Mouse (Mus musculus): Measurements from ENCODE around the gene Gdf1.

The Gdf1 gene

DNA sequence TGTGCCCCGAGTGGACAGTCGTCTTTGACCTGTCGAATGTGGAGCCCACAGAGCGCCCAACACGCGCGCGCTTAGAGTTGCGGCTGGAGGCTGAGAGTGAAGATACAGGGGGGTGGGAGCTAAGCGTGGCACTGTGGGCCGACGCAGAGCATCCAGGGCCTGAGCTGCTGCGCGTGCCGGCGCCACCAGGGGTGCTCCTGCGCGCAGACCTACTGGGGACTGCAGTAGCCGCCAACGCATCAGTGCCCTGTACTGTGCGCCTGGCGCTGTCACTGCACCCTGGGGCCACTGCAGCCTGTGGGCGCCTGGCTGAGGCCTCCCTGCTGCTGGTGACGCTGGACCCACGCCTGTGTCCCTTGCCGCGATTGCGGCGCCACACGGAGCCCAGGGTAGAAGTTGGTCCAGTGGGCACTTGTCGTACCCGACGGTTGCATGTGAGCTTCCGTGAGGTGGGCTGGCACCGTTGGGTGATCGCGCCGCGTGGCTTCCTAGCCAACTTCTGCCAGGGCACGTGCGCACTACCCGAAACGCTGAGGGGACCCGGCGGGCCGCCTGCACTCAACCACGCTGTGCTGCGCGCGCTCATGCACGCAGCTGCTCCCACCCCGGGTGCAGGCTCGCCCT, 1.2 kb downstream of the Gdf1 start:
- no peak for DNase-seq (ENCODE audit: low spot score)

DNA sequence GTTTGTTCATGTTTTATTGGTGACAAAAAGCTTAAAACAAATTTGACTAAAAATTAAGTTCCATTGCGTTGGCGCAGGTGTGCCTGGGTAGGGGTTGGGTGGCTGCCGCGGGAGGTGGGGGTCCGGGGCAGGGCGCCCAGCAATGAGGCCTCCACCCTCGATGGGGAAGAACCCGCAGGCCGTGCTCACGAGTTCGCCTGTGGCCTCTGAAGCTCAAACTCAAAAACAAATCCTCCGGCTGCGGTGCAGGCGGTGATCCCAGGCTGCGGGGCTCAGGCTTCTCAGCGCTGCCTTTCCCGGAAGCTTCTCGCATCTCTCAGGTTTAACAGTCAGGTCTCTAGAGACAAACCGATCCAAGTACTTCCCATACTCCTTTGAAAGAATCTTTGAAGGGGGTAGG, 1.9 kb downstream of the Gdf1 start:
- DNase-seq (ENCODE audit: low spot score) = no peak

DNA sequence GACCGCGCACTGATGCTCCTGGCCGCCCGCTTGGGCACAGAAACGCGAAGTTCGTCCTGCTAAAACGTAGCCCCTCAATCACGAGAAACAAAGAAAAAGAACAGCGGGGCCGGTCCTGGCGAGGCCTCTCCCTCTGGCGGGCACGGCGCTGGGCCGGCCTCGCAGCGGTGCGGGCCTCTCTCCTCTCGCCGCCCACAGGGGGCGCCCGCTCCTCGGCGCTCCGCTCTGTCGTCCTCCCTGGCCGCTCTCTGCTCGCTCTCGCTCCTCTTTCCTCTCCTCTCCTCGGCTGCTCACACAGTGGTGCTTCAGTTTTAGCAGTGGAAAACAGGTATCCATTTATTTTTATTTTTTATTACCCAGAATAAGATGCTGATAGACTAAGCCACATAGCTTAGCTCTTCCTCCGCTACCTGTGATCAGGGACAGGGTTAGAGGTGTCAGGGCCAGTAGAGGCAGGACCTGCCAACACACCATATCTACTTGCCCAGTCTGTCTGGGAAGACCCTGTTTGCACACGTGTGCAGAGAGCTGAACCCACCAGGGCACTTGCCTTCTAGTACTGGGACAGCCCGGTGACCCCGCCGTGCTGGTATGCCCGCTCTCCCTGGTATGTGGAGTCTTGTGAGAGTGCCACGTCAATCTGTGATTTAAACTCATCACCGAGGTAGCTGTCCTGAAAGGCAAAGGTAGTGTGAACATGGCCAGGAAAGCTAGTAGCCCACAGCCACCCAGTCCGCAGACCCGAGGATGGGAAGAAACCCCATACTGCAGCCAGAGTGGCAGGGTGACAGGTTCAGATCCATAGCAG, 2.7 kb downstream of the Gdf1 start:
- no peak for DNase-seq (ENCODE audit: low spot score)

DNA sequence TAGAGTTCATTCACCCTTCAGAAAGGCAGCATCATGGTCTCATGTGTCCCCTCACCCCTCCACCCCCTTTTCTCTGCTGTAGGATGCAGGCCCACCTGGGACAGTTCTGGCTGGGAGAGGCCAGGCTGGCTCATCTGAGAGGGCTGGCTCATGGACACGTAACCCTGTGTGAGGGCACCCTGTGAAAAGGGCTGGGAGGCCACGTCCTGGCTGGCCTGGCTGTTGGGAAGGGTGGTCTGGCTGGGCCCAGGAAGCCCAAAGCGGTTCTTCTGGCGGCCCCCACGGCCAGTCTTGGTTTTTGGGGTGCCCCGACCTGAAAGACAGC, 3.2 kb downstream of the Gdf1 start:
- DNase-seq (ENCODE audit: low spot score) = no peak

DNA sequence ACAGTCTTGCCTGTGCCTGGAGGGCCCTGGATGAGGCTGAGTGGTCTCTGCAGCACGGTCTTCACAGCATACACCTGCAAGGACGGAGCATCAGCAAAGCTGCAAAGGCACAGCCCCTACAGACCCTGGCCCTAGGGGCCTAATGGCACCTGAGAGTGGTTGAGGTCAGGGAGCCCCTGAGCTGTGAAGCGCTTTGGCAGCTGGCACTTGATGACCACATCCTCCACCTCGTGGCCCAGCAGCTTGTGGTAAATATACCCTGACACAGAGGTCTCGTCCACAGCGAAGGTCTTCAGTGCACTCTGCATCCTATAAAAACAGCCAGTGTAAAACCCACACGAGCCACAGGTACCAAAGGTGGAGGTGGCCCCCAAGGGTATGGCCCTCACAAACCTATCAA, 9.3 kb downstream of the Gdf1 start:
- no peak for DNase-seq (ENCODE audit: low spot score)

DNA sequence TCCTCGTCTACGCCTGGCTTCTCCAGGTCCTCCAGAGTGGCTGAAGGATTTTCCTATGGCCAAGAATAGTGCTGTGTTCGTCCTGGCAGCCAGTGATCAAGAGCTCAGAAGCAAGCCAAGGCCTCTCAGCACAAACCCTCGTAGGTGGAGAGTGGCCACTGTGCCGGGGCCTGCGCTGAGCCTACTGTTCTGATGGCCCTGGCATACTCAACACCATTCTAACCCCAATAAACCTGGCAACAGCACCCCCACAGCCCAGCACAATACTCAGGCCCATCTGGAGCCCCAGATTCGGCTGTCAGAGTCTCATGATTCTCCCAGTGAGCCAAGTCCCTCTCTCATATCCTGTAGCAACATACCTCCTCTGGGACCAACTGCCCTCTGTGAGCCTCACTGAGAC, 11.0 kb downstream of the Gdf1 start:
- DNase-seq (ENCODE audit: low spot score) = no peak

DNA sequence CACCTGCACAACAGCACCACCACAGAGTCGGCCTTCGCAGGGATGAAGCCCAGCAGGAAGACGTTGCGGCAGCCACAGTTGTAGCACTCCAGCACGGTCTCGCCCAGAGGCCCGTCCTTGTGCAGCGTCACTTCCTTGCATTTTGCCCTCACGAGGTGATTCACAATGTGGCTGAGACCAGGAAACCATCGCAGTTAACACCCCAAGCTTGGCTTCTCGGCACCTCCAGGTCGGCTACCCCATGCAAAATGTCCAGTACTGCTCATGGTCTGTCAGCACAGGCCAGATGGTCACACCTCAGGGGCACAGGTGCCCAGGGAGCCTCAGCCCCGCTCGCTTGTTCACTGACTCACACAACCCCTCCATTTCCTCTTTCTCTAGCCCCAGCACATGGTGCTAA, 12.4 kb downstream of the Gdf1 start:
- DNase-seq (ENCODE audit: low spot score) = no peak

GRCm38 (mm10) chr8:70343076-70343475, 13.5 kb downstream of the Gdf1 start:
- DNase-seq (ENCODE audit: low spot score) = no peak

GRCm38 (mm10) chr8:70343696-70344095, 14.1 kb downstream of the Gdf1 start:
- DNase-seq (ENCODE audit: low spot score) = no peak

- no peak for DNase-seq (ENCODE audit: low spot score)
Measured at GRCm38 (mm10) chr8:70344279-70344678, 14.7 kb downstream of the Gdf1 start.

GRCm38 (mm10) chr8:70347443-70347842, 17.8 kb downstream of the Gdf1 start:
- DNase-seq (ENCODE audit: low spot score) = no peak

GRCm38 (mm10) chr8:70347860-70348420, 18.3 kb downstream of the Gdf1 start:
- DNase-seq (ENCODE audit: low spot score) = no peak

GRCm38 (mm10) chr8:70351035-70351999, 21.7 kb downstream of the Gdf1 start:
- DNase-seq (ENCODE audit: low spot score) = no peak

DNA sequence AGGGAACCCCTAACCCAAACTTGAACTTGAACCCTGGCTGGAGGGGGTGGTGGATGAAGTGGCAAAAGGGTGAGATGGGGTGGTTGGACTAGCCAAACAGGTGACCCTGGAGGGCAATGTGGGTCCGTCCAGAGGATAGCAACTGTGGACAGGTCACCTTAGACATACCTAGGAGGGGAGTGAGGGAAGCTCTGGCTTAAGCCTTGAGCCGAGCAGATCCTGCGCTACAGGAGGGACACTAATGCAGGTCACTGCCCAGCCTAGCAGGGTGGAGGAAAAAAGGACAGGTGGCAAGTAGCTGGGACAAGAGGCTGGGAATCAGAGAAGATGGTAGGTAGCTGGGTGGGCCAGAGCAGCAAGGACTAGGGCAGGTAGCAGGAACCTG, 22.4 kb downstream of the Gdf1 start:
- DNase-seq (ENCODE audit: low spot score) = no peak

DNA sequence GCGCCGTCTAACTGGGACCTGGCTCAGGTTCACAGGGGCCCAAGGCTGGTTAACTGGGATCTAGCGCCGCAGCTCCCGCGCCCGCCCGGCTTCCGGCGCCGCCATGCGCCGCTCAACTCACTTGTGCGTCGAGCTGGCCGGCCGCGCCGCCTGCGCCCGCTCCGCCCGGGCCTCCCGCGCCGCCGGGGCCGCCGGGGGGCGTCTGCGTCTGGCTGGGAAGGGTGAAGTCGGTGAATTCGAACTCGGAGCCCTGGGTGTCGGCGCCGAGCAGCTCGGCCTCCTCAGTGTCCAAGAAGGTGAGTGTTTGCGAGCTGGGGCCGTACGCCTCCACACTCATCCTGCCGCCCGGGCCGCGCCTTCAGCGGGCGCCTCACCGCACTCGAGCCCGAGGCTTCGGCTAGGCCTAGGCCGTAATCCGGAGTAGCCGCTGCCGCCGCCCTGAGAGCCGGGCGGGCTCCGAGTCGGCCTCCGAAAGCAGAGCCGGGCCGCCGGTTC, 23.1 kb downstream of the Gdf1 start:
- no peak for DNase-seq (ENCODE audit: low spot score)

DNA sequence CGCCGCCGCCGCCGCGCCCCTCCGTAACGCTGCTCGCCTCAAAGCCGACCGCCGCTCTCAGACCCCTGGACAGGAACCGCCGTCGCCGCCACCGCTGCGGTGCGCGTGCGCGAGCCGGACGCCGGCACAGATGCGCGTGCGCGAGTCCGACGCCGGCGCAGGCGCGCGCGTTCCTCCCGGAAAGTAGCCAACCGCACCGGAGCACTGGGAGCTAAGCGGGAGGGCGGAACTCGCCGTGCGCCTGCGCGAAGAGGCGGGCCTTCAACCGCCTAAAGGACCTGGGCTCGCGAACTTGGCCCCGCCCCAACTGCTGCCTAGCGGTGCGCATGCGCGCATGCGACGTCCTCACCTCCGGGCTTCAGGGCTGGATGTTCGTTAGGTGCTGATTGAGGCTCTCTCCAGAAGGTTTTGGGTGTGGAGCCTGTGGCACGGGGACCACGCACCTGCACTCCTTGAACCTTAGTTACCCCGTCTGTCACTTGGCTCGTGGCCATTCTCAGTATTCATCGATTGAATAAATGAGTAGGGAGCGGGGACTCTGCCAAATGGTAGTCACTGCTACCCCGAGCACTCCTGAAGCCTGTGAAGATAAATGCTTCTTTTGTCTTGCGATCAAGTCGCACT, 23.7 kb downstream of the Gdf1 start, which contains the start of gene Upf1:
Gene Upf1 (minus strand): TSS at position 85 of the 624 bp plus-strand sequence.
- DNase-seq (ENCODE audit: low spot score) = peak; percentile 99

- DNase-seq (ENCODE audit: low spot score) = no peak
Measured at GRCm38 (mm10) chr8:70354004-70354403, 24.4 kb downstream of the Gdf1 start.

DNA sequence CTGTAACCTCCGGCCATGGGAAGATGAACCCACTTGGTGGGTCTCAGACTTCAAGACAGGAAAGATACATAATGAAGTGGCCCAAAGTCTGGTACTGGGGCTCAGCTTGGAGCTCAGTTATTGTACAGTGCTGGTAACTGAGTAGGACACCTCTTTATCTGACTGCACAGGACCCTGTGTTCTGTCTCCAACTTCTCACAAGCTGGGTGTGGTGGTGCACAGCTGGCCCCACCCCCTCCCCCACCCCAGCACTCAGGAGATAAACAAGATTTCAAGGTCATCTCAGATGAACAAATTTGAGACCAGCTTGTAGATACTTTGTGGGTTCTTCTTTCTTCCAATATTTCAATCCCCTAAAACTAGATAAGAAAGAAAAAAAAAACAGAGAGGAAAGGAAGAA, 26.5 kb downstream of the Gdf1 start:
- peak; percentile 71 for DNase-seq (ENCODE audit: low spot score)

GRCm38 (mm10) chr8:70359411-70359810, 29.8 kb downstream of the Gdf1 start:
- no peak for DNase-seq (ENCODE audit: low spot score)

GRCm38 (mm10) chr8:70360769-70361168, 31.2 kb downstream of the Gdf1 start:
- DNase-seq (ENCODE audit: low spot score) = peak; percentile 41

GRCm38 (mm10) chr8:70361484-70362032, 31.9 kb downstream of the Gdf1 start:
- no peak for DNase-seq (ENCODE audit: low spot score)

All from c-Kit-positive CD71-positive TER-119-positive erythroid progenitor cells, embryonic 14.5 days (primary cell).